Mouse (Mus musculus) heart, postnatal 14 days (tissue): Measurements from ENCODE around the gene Klf15. TPM values are rescaled to one million over a fixed set of nuclear protein-coding genes. Genes with fewer than 3 reads are reported as not detected.

Experiments used
- DNase-seq, 2 experiments: peaks; one replicate each; pipeline ENCODE4 v3.0.0; 2021 to 2022
- intact Hi-C: fragments of 180-260 bp; cut with DNase I; formaldehyde crosslinking; loops from one replicate; pipeline ENCODE4 v1.15.1; 2025
- long read RNA-seq, 2 experiments: library from polyadenylated mRNA; stranded (forward); transcript quantifications; one replicate each; pipeline ENCODE4 v2.0.0; 2021
- total RNA-seq, 2 experiments: library from RNA; stranded (reverse); gene quantifications; 2 replicates each; pipeline ENCODE4 v1.2.3; 2021

The Klf15 gene
- total RNA-seq: 10 to 100 TPM; 43.5 to 44.3 TPM
- long read RNA-seq, experiment 1, transcript Klf15-201 (3 exons, 2,373 nt): major isoform, 146 of 158 reads
- long read RNA-seq, experiment 1, partial matches to known transcripts: 0 of 158 reads
- long read RNA-seq, experiment 1, other reads (novel, unspliced or antisense): 9 of 158 reads
- long read RNA-seq, experiment 2, transcript Klf15-201 (3 exons, 2,373 nt): major isoform, 53 of 59 reads
- long read RNA-seq, experiment 2, partial matches to known transcripts: 0 of 59 reads
- long read RNA-seq, experiment 2, other reads (novel, unspliced or antisense): 4 of 59 reads

DNA sequence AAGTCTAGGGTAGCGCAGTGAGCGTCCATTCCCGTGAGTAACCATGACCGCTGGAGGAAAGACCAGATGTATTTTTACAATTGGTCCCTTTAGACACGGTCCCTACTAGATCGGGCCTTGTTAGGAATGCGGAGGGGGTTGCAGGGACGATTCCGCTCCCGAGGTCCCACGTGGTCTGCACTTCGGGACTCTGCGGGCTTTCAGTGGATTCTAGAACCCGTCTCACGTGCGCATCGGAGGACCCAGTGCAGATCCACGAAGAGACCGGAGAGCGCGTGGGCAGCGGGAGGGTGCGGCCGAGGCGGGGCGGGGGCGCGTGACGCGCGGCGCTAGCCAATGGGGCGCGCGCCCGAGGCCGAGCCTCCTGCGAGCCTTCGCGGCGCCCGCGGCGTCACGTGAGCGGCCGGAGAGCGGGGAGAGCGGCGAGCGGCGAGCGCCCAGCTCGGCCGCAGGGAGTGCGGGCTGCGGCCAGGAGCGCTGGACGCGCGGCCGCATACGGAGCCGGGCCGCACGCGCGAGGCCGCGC, at the start of gene Klf15:
Klf15 (plus strand) TSS at position 396 of the 526 bp plus-strand sequence.
- DNase-seq: peak; percentile 88 to 92
- intact Hi-C loops: loop anchor here (2.0 to 10.0 kb wide), 2 partner anchors 47 to 263 kb away; no protein-coding TSS in a partner anchor

- DNase-seq: peak; percentile 82 to 85
- intact Hi-C loops: loop anchor here (10.0 kb wide), 1 partner anchor 738 kb away; no protein-coding TSS in a partner anchor
Observed at GRCm38 (mm10) chr6:90422565-90422964, 39.8 kb upstream of the Klf15 start.

- intact Hi-C loops: loop anchor here (10.0 kb wide), 1 partner anchor 741 kb away; no protein-coding TSS in a partner anchor
- no peak for DNase-seq
Observed at GRCm38 (mm10) chr6:90425361-90425760, 37.0 kb upstream of the Klf15 start.

DNA sequence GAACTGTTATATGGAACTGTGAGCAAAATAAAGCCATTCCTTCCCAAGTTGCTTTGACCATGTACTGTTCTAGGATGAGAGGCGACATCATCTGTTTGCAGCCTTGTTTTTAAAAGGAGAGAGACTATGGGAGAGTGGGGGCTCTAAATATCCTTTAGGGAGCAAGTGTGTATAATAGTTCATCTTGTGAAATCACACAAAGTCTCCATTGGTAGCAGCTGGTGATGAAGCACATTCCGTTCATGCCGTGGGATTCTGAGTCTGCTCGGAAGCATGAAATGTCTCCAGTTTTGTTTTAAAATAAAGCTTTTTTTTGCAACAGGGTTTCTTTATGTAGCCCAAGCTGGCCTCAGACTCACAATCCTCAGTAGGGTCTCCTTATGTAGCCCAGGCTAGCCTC, 36.4 kb upstream of the Klf15 start:
- DNase-seq: no peak
- intact Hi-C loops: loop anchor here (10.0 kb wide), 1 partner anchor 741 kb away; no protein-coding TSS in a partner anchor

DNA sequence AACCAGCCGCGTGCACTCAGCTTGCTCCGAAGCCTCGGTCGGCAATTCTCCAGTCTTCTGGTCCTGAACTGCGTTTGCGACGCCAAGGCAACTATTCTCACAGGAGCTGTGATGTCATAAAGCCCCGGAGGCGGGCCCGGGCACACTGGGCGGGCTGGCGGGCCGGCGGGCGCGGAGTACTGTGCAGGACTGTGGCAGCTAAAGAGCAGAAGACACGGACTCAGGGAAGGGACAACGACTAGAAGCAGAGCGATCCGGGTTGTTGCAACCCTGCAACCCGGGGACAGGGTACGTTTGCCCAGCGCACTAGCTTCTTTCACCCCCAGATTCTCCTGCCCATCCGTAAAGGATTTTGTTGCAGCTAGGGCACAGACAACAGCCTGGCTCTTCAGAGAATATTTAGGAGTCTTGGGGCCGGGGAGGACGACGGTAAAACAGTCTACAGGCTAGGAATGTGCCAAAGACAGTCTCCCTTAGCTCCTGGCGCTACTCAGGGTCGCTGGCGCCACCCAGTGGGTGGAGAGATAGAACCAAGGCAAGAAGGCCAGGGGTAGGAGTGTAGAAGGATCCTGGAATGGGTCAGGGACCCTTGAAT, 33.9 kb upstream of the Klf15 start, which contains the start of gene Cfap100:
Cfap100 (minus strand) TSS at position 418 of the 595 bp plus-strand sequence.
- intact Hi-C loops: loop anchor here (10.0 kb wide), 1 partner anchor 744 kb away; no protein-coding TSS in a partner anchor
- DNase-seq: peak; percentile 74 to 79

DNA sequence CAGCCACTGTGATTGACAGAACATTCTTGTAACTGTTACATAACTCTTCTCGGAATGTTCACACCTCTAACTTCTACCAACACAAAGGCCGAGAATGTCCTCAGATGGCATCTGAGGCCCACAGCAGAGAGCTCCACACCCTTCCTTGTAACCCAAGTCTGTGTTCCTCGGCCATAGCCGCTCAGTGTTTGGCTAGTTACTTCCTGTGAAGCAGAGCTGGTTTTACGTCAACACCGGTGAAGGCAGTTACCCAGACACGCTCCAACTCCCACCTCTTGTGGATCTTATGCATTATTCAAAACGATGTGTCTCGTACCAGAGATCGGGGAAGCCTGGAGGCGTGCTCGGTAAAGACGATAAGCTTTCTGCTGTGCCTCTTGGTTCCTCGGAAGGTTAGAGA, 32.5 kb upstream of the Klf15 start:
- DNase-seq: no peak
- intact Hi-C loops: loop anchor here (5.0 to 10.0 kb wide), 2 partner anchors 147 to 745 kb away; no protein-coding TSS in a partner anchor

DNA sequence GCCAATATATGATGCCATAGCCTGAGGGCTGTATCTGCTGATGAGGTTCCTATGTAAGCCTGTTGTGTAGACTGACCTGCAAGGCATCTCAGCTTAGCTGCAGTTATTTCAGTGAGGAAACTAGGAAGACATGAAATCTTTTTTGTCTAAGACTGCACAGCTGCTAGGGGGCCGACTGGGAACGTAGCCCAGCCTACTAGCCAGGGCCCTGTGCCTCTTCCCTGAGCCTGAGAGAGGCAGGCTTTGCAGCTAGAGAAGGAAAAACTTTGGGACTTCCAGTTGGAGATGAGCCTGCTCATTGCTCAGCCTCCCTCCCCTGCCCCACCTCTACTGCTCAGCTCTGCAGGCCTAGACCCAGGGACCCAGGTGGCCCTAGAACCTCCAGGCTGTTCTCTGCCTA, 30.9 kb upstream of the Klf15 start:
- intact Hi-C loops: loop anchor here (5.0 kb wide), 1 partner anchor 146 kb away; no protein-coding TSS in a partner anchor
- DNase-seq: peak; percentile 53 to 57

DNA sequence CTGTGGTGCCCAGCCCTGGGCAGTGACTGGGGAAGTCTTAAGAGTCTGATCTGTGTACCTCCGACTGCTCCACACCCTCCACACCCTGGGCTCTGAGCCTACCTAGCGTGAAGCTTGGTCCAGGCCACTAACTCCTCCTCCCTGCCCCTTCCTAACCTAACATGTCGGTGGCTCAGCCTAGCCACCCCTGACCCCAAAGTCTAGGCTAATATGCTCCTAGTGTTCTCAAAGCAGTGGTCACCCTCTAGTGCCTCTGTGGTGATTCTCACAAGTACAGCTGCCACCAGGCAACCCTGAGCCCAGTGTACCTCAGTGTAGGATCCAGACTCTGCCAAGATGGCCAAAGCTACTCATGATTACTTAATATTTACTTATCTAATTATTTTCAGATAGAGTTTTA, 27.7 kb upstream of the Klf15 start:
- DNase-seq: no peak
- intact Hi-C loops: loop anchor here (5.0 kb wide), 1 partner anchor 143 kb away; no protein-coding TSS in a partner anchor

GRCm38 (mm10) chr6:90435195-90435618, 27.2 kb upstream of the Klf15 start:
- intact Hi-C loops: no loop called here
- DNase-seq: peak; percentile 81 to 88

- intact Hi-C loops: no loop called here
- DNase-seq: peak in 1 of 2 experiments; percentile 41
Observed at GRCm38 (mm10) chr6:90436192-90436907, 26.0 kb upstream of the Klf15 start.

GRCm38 (mm10) chr6:90437041-90437440, 25.3 kb upstream of the Klf15 start:
- intact Hi-C loops: no loop called here

DNA sequence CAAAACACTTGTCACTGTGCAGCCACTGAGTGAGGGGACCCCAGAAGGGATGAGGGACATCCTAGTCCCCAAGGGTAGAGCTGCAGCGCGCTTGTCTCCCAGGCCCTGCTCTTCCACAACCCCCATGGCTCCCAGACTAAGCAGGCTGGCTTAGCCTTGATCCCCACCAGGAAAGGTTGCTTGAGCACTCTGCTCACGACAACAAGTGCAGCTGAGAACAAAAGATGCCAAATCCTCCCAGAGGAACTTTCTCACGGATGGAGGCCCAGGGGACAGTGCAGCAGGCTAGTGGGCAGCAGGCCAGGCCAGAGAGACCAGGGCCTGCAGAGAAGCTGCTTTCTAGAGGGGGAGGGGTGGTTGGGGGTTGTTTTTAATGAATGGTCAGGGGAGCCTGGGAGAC, 15.5 kb upstream of the Klf15 start:
- DNase-seq: no peak
- intact Hi-C loops: no loop called here

More at GRCm38 (mm10) chr6:90437041-90437440, 25.3 kb upstream of the Klf15 start:
- no peak for DNase-seq

GRCm38 (mm10) chr6:90450179-90450578, 12.2 kb upstream of the Klf15 start:
- intact Hi-C loops: loop anchor here (1.0 to 5.0 kb wide), 2 partner anchors 65 to 127 kb away; no protein-coding TSS in a partner anchor
- peak; percentile 91 to 95 for DNase-seq

- intact Hi-C loops: loop anchor here (1.0 to 5.0 kb wide), 2 partner anchors 65 to 127 kb away; no protein-coding TSS in a partner anchor
- DNase-seq: peak; percentile 67 to 81
Observed at GRCm38 (mm10) chr6:90450697-90451096, 11.7 kb upstream of the Klf15 start.

GRCm38 (mm10) chr6:90451512-90451911, 10.9 kb upstream of the Klf15 start:
- no peak for DNase-seq
- intact Hi-C loops: loop anchor here (5.0 kb wide), 1 partner anchor 126 kb away; no protein-coding TSS in a partner anchor

DNA sequence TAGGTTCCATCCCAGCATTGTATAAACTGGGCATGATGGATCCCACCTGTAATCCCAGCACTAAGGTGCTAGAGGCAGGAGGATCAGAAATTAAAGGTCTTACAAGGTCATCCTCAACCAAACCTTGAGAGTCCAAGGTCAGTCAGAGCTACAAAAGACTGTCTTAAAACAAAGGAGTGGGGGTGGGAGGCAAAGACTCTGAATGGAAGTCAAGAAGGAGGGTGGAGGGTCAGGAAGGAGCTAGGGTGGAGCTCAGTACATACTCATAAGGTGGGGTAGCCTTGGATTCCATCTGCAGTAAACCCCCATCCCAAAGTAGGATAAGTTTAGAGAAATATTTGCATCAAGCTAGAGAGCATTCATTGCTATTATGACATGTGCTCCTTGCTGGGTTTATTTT, 9.8 kb upstream of the Klf15 start:
- intact Hi-C loops: loop anchor here (5.0 kb wide), 1 partner anchor 125 kb away; no protein-coding TSS in a partner anchor
- no peak for DNase-seq

- intact Hi-C loops: loop anchor here (2.0 to 5.0 kb wide), 2 partner anchors 61 to 124 kb away; no protein-coding TSS in a partner anchor
- DNase-seq: no peak
Observed at GRCm38 (mm10) chr6:90453751-90454150, 8.6 kb upstream of the Klf15 start.

DNA sequence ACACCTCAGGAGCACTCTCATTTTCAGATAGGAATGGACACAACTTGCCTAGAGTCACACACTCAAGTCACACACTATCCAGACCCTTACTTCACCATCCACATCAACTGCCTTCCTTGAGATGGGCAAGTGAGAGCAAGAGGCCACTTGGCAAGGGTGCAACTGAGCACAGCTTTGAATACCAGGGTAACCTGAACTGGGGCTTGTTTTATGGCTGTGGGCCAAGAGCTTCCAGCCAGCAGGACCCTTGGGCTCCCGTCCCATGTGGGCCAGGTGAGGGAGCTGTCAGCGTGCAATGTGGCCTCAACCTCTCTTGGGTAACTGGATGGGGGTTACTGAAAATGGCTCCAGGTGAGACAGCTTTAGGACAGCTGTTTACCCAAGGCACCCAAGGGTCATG, 5.0 kb upstream of the Klf15 start:
- intact Hi-C loops: no loop called here
- DNase-seq: no peak

DNA sequence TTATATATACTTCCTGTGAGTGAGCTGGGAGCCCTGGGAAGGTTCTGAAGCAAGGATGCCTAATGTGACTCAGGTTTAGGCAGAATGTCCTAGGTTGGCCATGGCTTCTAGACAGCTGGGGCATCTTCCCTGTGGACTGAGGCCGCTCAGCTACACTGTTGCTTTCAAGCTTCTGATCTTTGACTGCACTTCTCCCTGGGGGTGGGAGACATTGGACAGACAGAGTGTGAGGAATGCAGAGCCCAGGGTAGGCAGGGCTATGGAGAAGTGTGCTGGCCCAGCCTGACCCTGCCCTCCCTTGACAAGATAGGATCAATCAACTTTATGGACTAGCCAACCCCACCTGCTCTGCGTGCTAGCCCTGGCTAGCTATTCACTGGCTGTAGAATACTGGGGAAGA, 1.2 kb upstream of the Klf15 start:
- DNase-seq: no peak
- intact Hi-C loops: loop anchor here (10.0 kb wide), 1 partner anchor 264 kb away; no protein-coding TSS in a partner anchor

- intact Hi-C loops: loop anchor here (2.0 to 10.0 kb wide), 2 partner anchors 47 to 263 kb away; no protein-coding TSS in a partner anchor
- DNase-seq: no peak
Observed at GRCm38 (mm10) chr6:90461771-90462170, 605 bp upstream of the Klf15 start.
